ENCODE assay signal across 8 mouse cellular contexts in the genomic region with DNA sequence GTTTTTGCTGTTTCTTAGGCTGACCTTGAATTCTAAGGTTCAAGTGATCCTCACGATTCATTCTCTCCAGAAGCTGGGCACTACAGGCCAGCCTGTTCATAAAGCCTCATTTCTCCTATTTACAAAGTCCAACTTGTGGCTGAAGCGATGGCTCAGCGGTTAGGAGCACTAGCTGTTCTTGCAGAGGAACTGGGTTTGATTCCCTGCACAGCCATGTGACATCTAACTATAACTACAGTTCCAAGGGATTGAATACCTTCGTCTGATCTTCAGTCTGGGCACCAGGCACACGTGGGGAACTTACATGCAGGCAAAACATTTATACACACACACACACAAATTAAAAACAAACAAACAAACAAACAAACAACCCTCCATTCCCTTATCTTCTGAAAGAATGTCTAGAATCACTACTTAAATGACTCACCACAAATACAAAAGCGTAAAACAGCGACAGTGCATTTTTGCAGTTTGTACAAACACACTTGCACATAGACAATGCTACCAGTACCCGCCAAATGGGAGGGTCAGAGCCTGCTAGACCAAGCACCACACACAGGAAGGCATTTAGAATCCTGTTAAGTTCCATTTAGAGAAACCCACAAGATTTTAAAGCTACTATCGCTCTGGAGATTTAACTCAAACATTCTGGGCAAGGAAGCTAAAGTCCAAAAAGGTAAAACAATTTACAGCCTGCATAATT. TPM values are rescaled to one million over a fixed set of nuclear protein-coding genes. Genes with fewer than 3 reads are reported as not detected.
A peak's percentile ranks its signal among the peaks of the same experiment; 100 is the strongest.
DNase-seq lines count a peak whose midpoint lies in the region; ATAC-seq and TF ChIP-seq lines count a peak whose summit lies in the region.

No protein-coding gene starts in this region.

- H3K4me2 ChIP-seq in forebrain, embryonic 15.5 days (replicated peaks) = peak overlapping the region; percentile 55
- peak overlapping the region; percentile 91 for H3K4me2 ChIP-seq in liver, embryonic 14.5 days (ENCODE audit: low read depth)

- TF ChIP-seq CTCF in liver, embryonic 14.5 days (IDR thresholded peaks at IDR 0.05; ENCODE audit: low read depth) = no peak

- DNase-seq in heart, adult 11 months = peak; percentile 87
- DNase-seq in heart, postnatal 14 days = no peak
- peak; percentile 16 for DNase-seq in A20 (ENCODE audit: low read depth, low spot score)
- no peak for DNase-seq in liver, embryonic 14.5 days (ENCODE audit: low read depth in 3 of 3, low spot score in 3 of 3)
- DNase-seq in right cerebral cortex, postnatal 36 days (ENCODE audit: low spot score in 2 of 2) = no peak
- no peak for DNase-seq in right cerebral cortex, postnatal 25 days
- DNase-seq in left cerebral cortex, postnatal 4 days = no peak

- peaks cover 51% of the 10 kb centered on the region for H3K4me1 ChIP-seq in forebrain, embryonic 15.5 days
- peaks cover 18 to 25% of the 10 kb centered on the region in 2 experiments for H3K4me1 ChIP-seq in liver, embryonic 14.5 days (replicated peaks; ENCODE audit: control insufficient read depth in 2 of 2, insufficient read depth in 2 of 2, low read length in 1 of 2)

- no peaks in the 10 kb centered on the region for H3K36me3 ChIP-seq in forebrain, embryonic 15.5 days
- H3K36me3 ChIP-seq in liver, embryonic 14.5 days (replicated peaks; ENCODE audit: control insufficient read depth, insufficient read depth, low read depth) = no peaks in the 10 kb centered on the region

- peak overlapping the region; percentile 98 for H3K27ac ChIP-seq in forebrain, embryonic 15.5 days (replicated peaks)
- no peak overlapping the region for H3K27ac ChIP-seq in liver, embryonic 14.5 days

- no peaks in the 10 kb centered on the region for H3K9me3 ChIP-seq in forebrain, embryonic 15.5 days
- no peaks in the 10 kb centered on the region for H3K9me3 ChIP-seq in liver, embryonic 14.5 days (ENCODE audit: control insufficient read depth, low read length)

- TF ChIP-seq EP300 in liver, embryonic 14.5 days (IDR thresholded peaks at IDR 0.05; ENCODE audit: low read depth) = no peak

- H3K27me3 ChIP-seq in forebrain, embryonic 15.5 days = no peaks in the 10 kb centered on the region
- H3K27me3 ChIP-seq in liver, embryonic 14.5 days (ENCODE audit: control insufficient read depth, insufficient read depth, low read length) = no peaks in the 10 kb centered on the region

- no peak for ATAC-seq in forebrain, embryonic 15.5 days (replicated peaks)
- no peak for ATAC-seq in liver, embryonic 14.5 days (ENCODE audit: insufficient read depth)

- intact Hi-C loops in heart, postnatal 14 days (cut with DNase I) = loop anchor here (5.0 kb wide), 6 partner anchors 37 to 218 kb away; a partner anchor contains a TSS
- intact Hi-C loops in left cerebral cortex, postnatal 4 days (cut with DNase I) = loop anchor here (5.0 to 10.0 kb wide), 2 partner anchors 113 to 179 kb away; a partner anchor contains a TSS

- H3K9ac ChIP-seq in forebrain, embryonic 15.5 days (replicated peaks) = peak overlapping the region; percentile 19; the same call in 1 of the 2 replicates
- 0 out of 2 replicates have a peak overlapping the region, but pooled peaks have one; percentile 18 for H3K9ac ChIP-seq in liver, embryonic 14.5 days (replicated peaks)

- 79% methylated on average over 9 of the region's 9 CpGs for WGBS in forebrain, embryonic 15.5 days
- 64% methylated on average over 9 of the region's 9 CpGs for WGBS in liver, embryonic 14.5 days (ENCODE audit: insufficient replicate concordance)

- H3K4me3 ChIP-seq in forebrain, embryonic 15.5 days = peak overlapping the region; percentile 98
- H3K4me3 ChIP-seq in liver, embryonic 14.5 days (ENCODE audit: insufficient read depth in 1 of 2, low read depth in 2 of 2, low read length in 2 of 2) = peak overlapping the region in 1 of 2 experiments; percentile 93; a peak in 1 of 4 replicates

RNA-seq across cellular contexts. Expression of a gene that starts 1.1 kb away (rescaled TPM):
- 10 to 100 TPM; 17.3 to 18.4 TPM for total RNA-seq in heart, postnatal 14 days (2021)
- 18.4 and 22.0 TPM in 2 replicates for polyA plus RNA-seq in forebrain, embryonic 15.5 days (2015; fragmentation: Nextera tagmentation; extraction: Ambion mirVana)
- polyA plus RNA-seq in liver, embryonic 14.5 days (2012; rRNA removed) = 2.5 and 3.3 TPM in 2 replicates
- 2.1 and 2.2 TPM in 2 replicates for polyA plus RNA-seq in liver, embryonic 14.5 days (2014; fragmentation: Nextera tagmentation; extraction: Ambion mirVana)
- 10 to 100 TPM; 62.1 to 65.2 TPM for total RNA-seq in left cerebral cortex, postnatal 4 days (2021)

Comparison
In these comparisons a context has a peak if more than half of its experiments do, and no peak if none do; other contexts are left out.
1. DNase-seq: peak in heart, adult 11 months (single experiment) and A20 (single experiment); none in heart, postnatal 14 days (0 of 2), liver, embryonic 14.5 days (0 of 3), right cerebral cortex, postnatal 36 days (0 of 2), right cerebral cortex, postnatal 25 days (single experiment) and left cerebral cortex, postnatal 4 days (single experiment).